In genomic region chr6:54685716-54686395, GRCm38 (mm10) we compare ENCODE assay signal across 20 mouse cellular contexts. TPM values are rescaled to one million over a fixed set of nuclear protein-coding genes. Genes with fewer than 3 reads are reported as not detected.
A peak's percentile ranks its signal among the peaks of the same experiment; 100 is the strongest.
DNase-seq lines count a peak whose midpoint lies in the region; ATAC-seq and TF ChIP-seq lines count a peak whose summit lies in the region.
"Had no signal": no experiment of that assay in that cellular context is flagged by ENCODE, and none has a peak within 500 bp of the region (broad histone marks: within the 10 kb centered on the region; RNA-seq: fewer than 3 reads in every experiment).

No protein-coding gene starts in this region.

- no peak for TF ChIP-seq CTCF in C2C12 (IDR thresholded peaks at IDR 0.05; ENCODE audit: control insufficient read depth, insufficient read depth, insufficient read length)

- WGBS in heart, embryonic 12.5 days, result 45% methylated on average over 14 of the region's 14 CpGs
- 47% methylated on average over 14 of the region's 14 CpGs for WGBS in heart, embryonic 10.5 days

- no peak overlapping the region for H3K4me3 ChIP-seq in heart, embryonic 12.5 days
- H3K4me3 ChIP-seq in heart, embryonic 10.5 days, result no peak overlapping the region
- no peak overlapping the region for H3K4me3 ChIP-seq in C2C12 (ENCODE audit: insufficient read depth, poor library complexity, severe bottlenecking)
- H3K4me3 ChIP-seq: embryonic facial prominence, embryonic 13.5 days; heart, embryonic 13.5 days; hindbrain, embryonic 13.5 days; limb, embryonic 10.5 days; liver, embryonic 13.5 days; midbrain, embryonic 15.5 days; neural tube, embryonic 15.5 days; stomach, embryonic 15.5 days had no signal

- H3K79me3 ChIP-seq in C2C12 (ENCODE audit: low read depth), result no peaks in the 10 kb centered on the region

- H3K9ac ChIP-seq in heart, embryonic 12.5 days, result no peak overlapping the region
- H3K9ac ChIP-seq: embryonic facial prominence, embryonic 13.5 days; heart, embryonic 13.5 days; liver, embryonic 13.5 days; midbrain, embryonic 15.5 days; neural tube, embryonic 15.5 days; stomach, embryonic 15.5 days had no signal

- no peak overlapping the region for H3ac ChIP-seq in C2C12 (ENCODE audit: control insufficient read depth, insufficient read length, low read depth)

- peaks cover 40% of the 10 kb centered on the region for H3K27me3 ChIP-seq in heart, embryonic 12.5 days (replicated peaks)
- H3K27me3 ChIP-seq in heart, embryonic 10.5 days (ENCODE audit: insufficient read depth, poor library complexity, severe bottlenecking), result peaks cover 46% of the 10 kb centered on the region
- H3K27me3 ChIP-seq in C2C12 (ENCODE audit: control insufficient read depth, insufficient read depth, insufficient read length), result no peaks in the 10 kb centered on the region
- H3K27me3 ChIP-seq: midbrain, embryonic 15.5 days; neural tube, embryonic 15.5 days had no signal

- no peak overlapping the region for H3K27ac ChIP-seq in heart, embryonic 12.5 days (ENCODE audit: poor library complexity, severe bottlenecking)
- H3K27ac ChIP-seq in heart, embryonic 10.5 days, result no peak overlapping the region
- H3K27ac ChIP-seq: embryonic facial prominence, embryonic 13.5 days; hindbrain, embryonic 13.5 days; limb, embryonic 10.5 days; liver, embryonic 13.5 days; midbrain, embryonic 15.5 days; neural tube, embryonic 15.5 days; stomach, embryonic 15.5 days had no signal

- peaks cover 22% of the 10 kb centered on the region for H3K4me1 ChIP-seq in heart, embryonic 12.5 days (replicated peaks)
- peaks cover 23% of the 10 kb centered on the region for H3K4me1 ChIP-seq in heart, embryonic 10.5 days

- no peaks in the 10 kb centered on the region for H3K79me2 ChIP-seq in C2C12 (ENCODE audit: control insufficient read depth, insufficient read depth)

- ATAC-seq in heart, embryonic 12.5 days (ENCODE audit: insufficient number of reproducible peaks, low FRiP score), result no peak
- peak; percentile 28 for ATAC-seq in megakaryocyte-erythroid progenitor cell, adult 5-6 weeks (replicated peaks; ENCODE audit: low FRiP score, low TSS enrichment, poor library complexity, severe bottlenecking)
- ATAC-seq: forebrain, embryonic 14.5 days; lung, postnatal 0 days; midbrain, embryonic 15.5 days had no signal

- H3K9me3 ChIP-seq in heart, embryonic 12.5 days (replicated peaks), result no peaks in the 10 kb centered on the region
- no peaks in the 10 kb centered on the region for H3K9me3 ChIP-seq in heart, embryonic 10.5 days
- H3K9me3 ChIP-seq: embryonic facial prominence, embryonic 13.5 days; heart, embryonic 13.5 days; hindbrain, embryonic 13.5 days; limb, embryonic 10.5 days; liver, embryonic 13.5 days; midbrain, embryonic 15.5 days; neural tube, embryonic 15.5 days; stomach, embryonic 15.5 days had no signal

- no peaks in the 10 kb centered on the region for H3K36me3 ChIP-seq in heart, embryonic 12.5 days
- no peaks in the 10 kb centered on the region for H3K36me3 ChIP-seq in heart, embryonic 10.5 days
- no peaks in the 10 kb centered on the region for H3K36me3 ChIP-seq in C2C12 (ENCODE audit: control insufficient read depth, insufficient read depth)
- H3K36me3 ChIP-seq: embryonic facial prominence, embryonic 13.5 days; heart, embryonic 13.5 days; limb, embryonic 10.5 days; liver, embryonic 13.5 days; stomach, embryonic 15.5 days had no signal

- no peak for DNase-seq in heart, embryonic 10.5 days (ENCODE audit: low spot score)
- peak; percentile 44 for DNase-seq in 3T3-L1 (ENCODE audit: low read depth, low spot score)
- DNase-seq in spleen, postnatal 14 days (ENCODE audit: low spot score in 2 of 2), result no peak
- DNase-seq in gastrocnemius, adult 8-10 months (ENCODE audit: low spot score in 2 of 2), result no peak
- DNase-seq: cerebellum, adult 9-11 months; kidney, postnatal 4 days; liver, embryonic 13.5 days; right cerebral cortex, postnatal 14 days had no signal

- 0 out of 2 replicates have a peak overlapping the region, but pooled peaks have one; percentile 1 for H3K4me2 ChIP-seq in heart, embryonic 12.5 days
- H3K4me2 ChIP-seq: embryonic facial prominence, embryonic 13.5 days; heart, embryonic 13.5 days; hindbrain, embryonic 13.5 days; liver, embryonic 13.5 days; midbrain, embryonic 15.5 days; neural tube, embryonic 15.5 days; stomach, embryonic 15.5 days had no signal

TF ChIP-seq in C2C12, 6 proteins besides CTCF, POLR2A, EP300 and RAD21:
- TF ChIP-seq FOSL1 (IDR thresholded peaks at IDR 0.05; ENCODE audit: insufficient read depth, low read length, poor library complexity, severe bottlenecking) (peak; percentile 19), CEBPB (IDR thresholded peaks at IDR 0.05; ENCODE audit: low read depth) (no peak), MYOG (IDR thresholded peaks at IDR 0.05; ENCODE audit: control insufficient read depth, extremely low read depth, insufficient read length) (no peak), MAX (IDR thresholded peaks at IDR 0.05) (no peak)

RNA-seq across cellular contexts. Expression of gene Mturn, which starts 4.4 kb away (rescaled TPM):
- 5.3 and 6.2 TPM in 2 replicates for polyA plus RNA-seq in heart, embryonic 12.5 days (2016; fragmentation: Nextera tagmentation; extraction: Ambion mirVana)
- polyA plus RNA-seq in heart, embryonic 10.5 days (2016; fragmentation: Nextera tagmentation; extraction: Ambion mirVana), result 3.4 and 3.9 TPM in 2 replicates
- polyA plus RNA-seq in C2C12 (2012; fragmentation: generic; extraction: Trizol), result 1.3 TPM
- total RNA-seq in megakaryocyte-erythroid progenitor cell, adult 5-6 weeks (2014; fragmentation: Nextera tagmentation), result 2.0 and 2.1 TPM in 2 replicates
- 0.57 and 1.9 TPM in 2 replicates for total RNA-seq in megakaryocyte-erythroid progenitor cell, adult 5-6 weeks (2017)
- total RNA-seq in gastrocnemius, adult 8-10 months (2022), result 1 to 10 TPM; 4.8 to 6.6 (median 6.1) TPM
